8 mouse cellular contexts compared by ENCODE assay signal in genomic region chr1:172147835-172148278, GRCm38 (mm10). TPM values are rescaled to one million over a fixed set of nuclear protein-coding genes. Genes with fewer than 3 reads are reported as not detected.
A peak's percentile ranks its signal among the peaks of the same experiment; 100 is the strongest.
DNase-seq lines count a peak whose midpoint lies in the region; ATAC-seq lines count a peak whose summit lies in the region.

Dcaf8 (plus strand) TSS chr1:172148084.

- H3K27ac ChIP-seq in hindbrain, embryonic 12.5 days = peak within 1 kb of the TSS; percentile 94

- ATAC-seq in hindbrain, embryonic 12.5 days (ENCODE audit: low FRiP score) = peak; percentile 100

- peak within 1 kb of the TSS; percentile 91 for H3K4me3 ChIP-seq in hindbrain, embryonic 12.5 days

- under 1% methylated on average over 42 of the region's 42 CpGs for WGBS in hindbrain, embryonic 12.5 days

- H3K9me3 ChIP-seq in hindbrain, embryonic 12.5 days (replicated peaks) = no peaks in the 10 kb centered on the region

- peak; percentile 99 for DNase-seq in NIH3T3 (ENCODE audit: low read depth)
- DNase-seq in cerebellum, postnatal 10 days = peak; percentile 97 to 98
- peak; percentile 91 to 95 for DNase-seq in frontal cortex, postnatal 10 days (ENCODE audit: low spot score in 2 of 2)
- DNase-seq in layer of hippocampus, postnatal 14 days (ENCODE audit: low spot score in 2 of 2) = peak; percentile 93 to 97
- peak; percentile 97 for DNase-seq in lung, postnatal 14 days
- DNase-seq in retina, adult 2 months (ENCODE audit: low read depth, low spot score) = peak; percentile 85
- peak; percentile 98 to 99 for DNase-seq in thymus, postnatal 36 days

- peaks cover 12% of the 10 kb centered on the region for H3K4me1 ChIP-seq in hindbrain, embryonic 12.5 days

- H3K36me3 ChIP-seq in hindbrain, embryonic 12.5 days = peaks cover 23% of the 10 kb centered on the region

- peak within 1 kb of the TSS; percentile 97 for H3K9ac ChIP-seq in hindbrain, embryonic 12.5 days

- peak within 1 kb of the TSS; percentile 75 for H3K4me2 ChIP-seq in hindbrain, embryonic 12.5 days (replicated peaks)

- H3K27me3 ChIP-seq in hindbrain, embryonic 12.5 days = no peaks in the 10 kb centered on the region

RNA-seq across cellular contexts. Expression of gene Dcaf8, which starts in this region (rescaled TPM):
- 136 and 137 TPM in 2 replicates for polyA plus RNA-seq in hindbrain, embryonic 12.5 days (2016; fragmentation: Nextera tagmentation; extraction: Ambion mirVana)
- 100 to 1,000 TPM in 1 of 2 experiments, 10 to 100 TPM in 1; 97.8 to 104 TPM for total RNA-seq in layer of hippocampus, postnatal 14 days (2021)

Comparison
In these comparisons a context has a peak if more than half of its experiments do, and no peak if none do; other contexts are left out.
1. Peak in every context shown above with its lines: DNase-seq, ATAC-seq, H3K4me3 ChIP-seq and H3K27ac ChIP-seq.